1 mouse cellular context compared by ENCODE assay signal in the genomic region with DNA sequence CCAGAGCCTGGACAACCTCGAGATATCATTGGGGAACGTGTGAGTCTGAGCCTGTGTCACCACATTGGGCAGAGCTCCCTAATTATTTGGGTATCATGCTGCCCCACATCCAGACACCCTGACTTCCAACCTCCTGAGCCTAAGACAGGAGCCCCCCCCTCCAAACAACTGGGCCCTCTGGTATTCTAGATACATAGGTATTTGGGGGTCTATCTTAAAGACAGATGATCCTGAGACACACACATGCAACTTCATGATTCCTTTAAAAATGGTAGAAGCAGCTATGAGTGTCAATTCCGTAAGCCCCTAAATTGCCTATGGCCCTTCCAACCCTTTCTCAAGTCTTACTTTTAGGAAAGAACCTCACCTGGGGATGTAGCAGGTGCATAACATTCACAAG.
TF ChIP-seq lines count a peak whose summit lies in the region.

No protein-coding gene starts in this region.

TF ChIP-seq in myocyte, 11 proteins besides CTCF, POLR2A, EP300 and RAD21:
- TF ChIP-seq MAX (IDR thresholded peaks at IDR 0.05; ENCODE audit: low read depth) (no peak), CEBPB (IDR thresholded peaks at IDR 0.05; ENCODE audit: insufficient read depth, poor library complexity, severe bottlenecking) (no peak)
